Mouse (Mus musculus): ENCODE data around the gene Ttyh2.

Gene Ttyh2

GRCm38 (mm10) chr11:114747564-114748138 is 72.4 kb downstream of the Ttyh2 start:
- no peak for DNase-seq (ENCODE audit: low read depth, low spot score)

- peak; percentile 55 for DNase-seq (ENCODE audit: low read depth, low spot score)
Measured at GRCm38 (mm10) chr11:114764820-114765818, 89.9 kb downstream of the Ttyh2 start, which contains the start of gene Kif19a. TSS of gene Kif19a (plus strand) at chr11:114765388.

- no peak for DNase-seq (ENCODE audit: low read depth, low spot score)
Measured at GRCm38 (mm10) chr11:114769911-114770310, 94.7 kb downstream of the Ttyh2 start.
